Mouse (Mus musculus) MEL (cell line): ENCODE results near the gene Odf3. TPM values are rescaled to one million over a fixed set of nuclear protein-coding genes. Genes with fewer than 3 reads are reported as not detected.

Experiments used
- DNase-seq: peaks from one replicate; pipeline ENCODE4 v3.0.0; 2011; ENCODE audit warnings: low read depth, low spot score
- H3K27ac ChIP-seq: 2 replicates; pipeline ENCODE4 v1.5.1; 2012; ENCODE audit warnings: low read depth, mild to moderate bottlenecking, control low read depth, low read length, moderate library complexity; ENCODE audit not compliant: control insufficient read depth
- H3K27me3 ChIP-seq, 2 experiments: fragments of 150-350 bp in 1 of 2; sonication (generic) in 1 of 2; 2 replicates each; pipeline ENCODE4 v1.6.1; 2012; ENCODE audit warnings: low read length in 2 of 2, mild to moderate bottlenecking in 2 of 2, improper control_type of control experiment in 1 of 2, moderate library complexity in 1 of 2; ENCODE audit not compliant: insufficient read depth in 2 of 2, control insufficient read depth in 1 of 2
- H3K36me3 ChIP-seq, 2 experiments: 2 replicates each; pipeline ENCODE4 v1.6.1; 2012 to 2014; ENCODE audit warnings: low read length in 2 of 2, improper control_type of control experiment in 1 of 2, inconsistent platforms in 1 of 2, mild to moderate bottlenecking in 1 of 2; ENCODE audit not compliant: insufficient read depth in 2 of 2, control insufficient read depth in 1 of 2
- H3K4me1 ChIP-seq, 2 experiments: fragments of 150-350 bp in 1 of 2; sonication (generic) in 1 of 2; 2 replicates each; pipeline ENCODE4 v1.6.1; 2012; ENCODE audit warnings: low read length in 2 of 2, improper control_type of control experiment in 1 of 2, mild to moderate bottlenecking in 1 of 2; ENCODE audit not compliant: insufficient read depth in 2 of 2, control insufficient read depth in 1 of 2
- H3K4me3 ChIP-seq, 2 experiments: fragments of 150-350 bp in 1 of 2; sonication (generic) in 1 of 2; 2 replicates each; pipeline ENCODE4 v1.5.1; 2012; ENCODE audit warnings: low read depth in 2 of 2, low read length in 2 of 2, mild to moderate bottlenecking in 2 of 2, moderate library complexity in 2 of 2, control low read depth in 1 of 2, improper control_type of control experiment in 1 of 2; ENCODE audit not compliant: control insufficient read depth in 1 of 2, insufficient read depth in 1 of 2
- H3K79me2 ChIP-seq: 2 replicates; pipeline ENCODE4 v1.6.1; 2012; ENCODE audit warnings: mild to moderate bottlenecking, low read length, moderate library complexity; ENCODE audit not compliant: control insufficient read depth, poor library complexity, insufficient read depth
- H3K9ac ChIP-seq: 2 replicates; pipeline ENCODE4 v1.6.1; 2012; ENCODE audit warnings: low read depth, mild to moderate bottlenecking, control low read depth, low read length, moderate library complexity; ENCODE audit not compliant: control insufficient read depth, poor library complexity, severe bottlenecking
- H3K9me3 ChIP-seq: fragments of 150-350 bp; sonication (generic); replicated peaks from 2 replicates; pipeline ENCODE4 v1.6.1; 2012; ENCODE audit warnings: mild to moderate bottlenecking, low read length, improper control_type of control experiment, moderate library complexity; ENCODE audit not compliant: insufficient read depth
- CHD1 ChIP-seq: IDR thresholded peaks from 2 replicates; pipeline ENCODE4 v1.6.1; 2012; ENCODE audit warnings: low read depth, mild to moderate bottlenecking, inconsistent platforms, low read length, improper control_type of control experiment
- CTCF ChIP-seq, 3 experiments: IDR thresholded peaks in 2 of 3; conservative IDR thresholded peaks in 1 of 3; 2 replicates each; pipeline ENCODE4 v1.5.1; 2011 to 2012; ENCODE audit warnings: low read length in 3 of 3, low read depth in 2 of 3, mild to moderate bottlenecking in 2 of 3, improper control_type of control experiment in 1 of 3, inconsistent platforms in 1 of 3, mixed read lengths in 1 of 3, moderate library complexity in 1 of 3; ENCODE audit not compliant: control insufficient read depth in 1 of 3, insufficient read depth in 1 of 3, poor library complexity in 1 of 3, severe bottlenecking in 1 of 3
- ELF1 ChIP-seq: IDR thresholded peaks from 2 replicates; pipeline ENCODE4 v1.6.1; 2014; ENCODE audit warnings: low read depth, mild to moderate bottlenecking, inconsistent platforms, low read length, improper control_type of control experiment, moderate library complexity
- EP300 ChIP-seq, 2 experiments: IDR thresholded peaks; 2 replicates each; pipeline ENCODE4 v1.6.1; 2011; ENCODE audit warnings: improper control_type of control experiment in 2 of 2, low read length in 2 of 2, low read depth in 1 of 2, mild to moderate bottlenecking in 1 of 2
- GABPA ChIP-seq: IDR thresholded peaks from 2 replicates; pipeline ENCODE4 v1.6.1; 2012; ENCODE audit warnings: low read depth, mild to moderate bottlenecking, inconsistent platforms, low read length, improper control_type of control experiment, moderate library complexity
- HCFC1 ChIP-seq: IDR thresholded peaks from 2 replicates; pipeline ENCODE4 v1.6.1; 2012; ENCODE audit warnings: low read depth, mild to moderate bottlenecking, inconsistent platforms, low read length, improper control_type of control experiment, moderate library complexity
- JUND ChIP-seq: IDR thresholded peaks from 2 replicates; pipeline ENCODE4 v1.6.1; 2011; ENCODE audit warnings: low read depth, mild to moderate bottlenecking, improper control_type of control experiment, low read length
- KAT2A ChIP-seq: conservative IDR thresholded peaks from 2 replicates; pipeline ENCODE4 v1.6.1; 2012; ENCODE audit warnings: low read depth, low read length, improper control_type of control experiment, inconsistent platforms
- MAFK ChIP-seq: IDR thresholded peaks from 2 replicates; pipeline ENCODE4 v1.6.1; 2011; ENCODE audit warnings: low read depth, mild to moderate bottlenecking, low read length, improper control_type of control experiment, borderline replicate concordance
- MAX ChIP-seq: IDR thresholded peaks from 2 replicates; pipeline ENCODE4 v1.6.1; 2011; ENCODE audit warnings: low read length, improper control_type of control experiment
- NRF1 ChIP-seq: IDR thresholded peaks from 2 replicates; pipeline ENCODE4 v1.6.1; 2014; ENCODE audit warnings: low read depth, mild to moderate bottlenecking, inconsistent platforms, low read length, improper control_type of control experiment, moderate library complexity; ENCODE audit not compliant: poor library complexity, insufficient read depth, severe bottlenecking
- POLR2A ChIP-seq, 2 experiments: IDR thresholded peaks; 2 replicates each; pipeline ENCODE4 v1.6.1; 2011 to 2012; ENCODE audit warnings: low read length in 2 of 2, mild to moderate bottlenecking in 2 of 2, control low read depth in 1 of 2, improper control_type of control experiment in 1 of 2, low read depth in 1 of 2, moderate library complexity in 1 of 2; ENCODE audit not compliant: control insufficient read depth in 1 of 2, insufficient read depth in 1 of 2, poor library complexity in 1 of 2
- POLR2AphosphoS5 ChIP-seq: IDR thresholded peaks from 2 replicates; pipeline ENCODE4 v1.6.1; 2012; ENCODE audit warnings: low read depth, borderline replicate concordance, mild to moderate bottlenecking, inconsistent platforms, low read length, moderate library complexity, mixed read lengths
- RAD21 ChIP-seq: IDR thresholded peaks from 2 replicates; pipeline ENCODE4 v1.6.1; 2011; ENCODE audit warnings: mild to moderate bottlenecking, low read depth, low read length, improper control_type of control experiment
- RCOR1 ChIP-seq: IDR thresholded peaks from 2 replicates; pipeline ENCODE4 v1.6.1; 2012; ENCODE audit warnings: low read depth, mild to moderate bottlenecking, inconsistent platforms, low read length, improper control_type of control experiment
- SIN3A ChIP-seq: IDR thresholded peaks from 2 replicates; pipeline ENCODE4 v1.6.1; 2012; ENCODE audit warnings: low read length, improper control_type of control experiment, inconsistent platforms
- TBP ChIP-seq: IDR thresholded peaks from 2 replicates; pipeline ENCODE4 v1.8.0; 2011; ENCODE audit warnings: low read depth, low read length, improper control_type of control experiment
- UBTF ChIP-seq: IDR thresholded peaks from 2 replicates; pipeline ENCODE4 v1.6.1; 2012; ENCODE audit warnings: low read depth, mild to moderate bottlenecking, inconsistent platforms, low read length, improper control_type of control experiment, moderate library complexity, borderline replicate concordance; ENCODE audit not compliant: insufficient read depth
- ZC3H11A ChIP-seq: IDR thresholded peaks from 2 replicates; pipeline ENCODE4 v1.6.1; 2012; ENCODE audit warnings: low read depth, mild to moderate bottlenecking, inconsistent platforms, low read length, improper control_type of control experiment
- ZKSCAN1 ChIP-seq: IDR thresholded peaks from 2 replicates; pipeline ENCODE4 v1.6.1; 2012; ENCODE audit warnings: low read depth, mild to moderate bottlenecking, inconsistent platforms, low read length, improper control_type of control experiment, moderate library complexity
- polyA plus RNA-seq, 2 experiments: library from polyadenylated mRNA; stranded (reverse) in 1 of 2; unstranded in 1 of 2; fragments of >175 nt in 1 of 2; fragments of >200 nt in 1 of 2; gene quantifications; 2 replicates each; pipeline versions ENCODE4 v1.2.1 to v1.2.4; 2012; ENCODE audit warnings: low replicate concordance in 2 of 2, low read depth in 1 of 2; ENCODE audit not compliant: insufficient read length in 2 of 2, insufficient read depth in 1 of 2, missing spikeins in 1 of 2
- total RNA-seq: library from RNA; depleted of rRNA; stranded (reverse); fragments of 300-350 nt; gene quantifications from 2 replicates; pipeline ENCODE4 v1.2.3, GENCODE M21; 2012

The Odf3 gene
- total and polyA plus RNA-seq, 3 experiments, result not detected

DNA sequence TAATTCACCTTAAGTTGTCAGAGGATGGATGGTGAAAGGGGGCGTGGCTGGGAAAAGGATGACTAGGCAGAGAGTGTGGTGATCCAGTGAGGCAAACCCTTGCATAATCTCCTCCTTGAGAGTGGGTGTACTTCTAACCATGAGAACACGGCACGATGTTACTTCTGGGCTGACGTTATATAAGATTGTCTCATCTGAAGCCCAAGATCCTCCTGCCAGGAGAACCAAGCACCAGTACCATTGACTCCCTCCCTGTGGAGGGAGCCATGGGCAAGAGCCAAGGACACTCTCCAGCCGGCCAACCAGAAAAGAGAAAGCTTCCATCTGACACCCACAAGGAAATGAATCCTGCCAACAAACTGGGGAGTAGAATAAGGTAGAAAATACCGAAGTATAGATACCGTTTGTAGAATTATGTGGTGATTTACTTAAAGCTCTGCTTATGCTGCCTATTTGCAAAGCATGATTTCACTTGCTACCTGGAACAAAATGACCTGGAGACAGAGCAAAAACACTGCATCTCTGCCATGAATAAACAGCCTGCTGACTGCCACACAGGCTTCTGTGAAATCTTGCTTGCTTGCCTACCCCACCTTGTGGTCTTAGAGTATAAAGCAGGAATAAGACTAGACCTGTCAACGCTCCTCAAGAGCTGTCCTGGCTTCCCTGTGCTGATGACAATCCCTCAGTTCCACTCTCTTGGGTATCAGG is 19.3 kb upstream of the Odf3 start (continued):
- TF ChIP-seq JUND, result no peak
- TF ChIP-seq KAT2A, result no peak

DNA sequence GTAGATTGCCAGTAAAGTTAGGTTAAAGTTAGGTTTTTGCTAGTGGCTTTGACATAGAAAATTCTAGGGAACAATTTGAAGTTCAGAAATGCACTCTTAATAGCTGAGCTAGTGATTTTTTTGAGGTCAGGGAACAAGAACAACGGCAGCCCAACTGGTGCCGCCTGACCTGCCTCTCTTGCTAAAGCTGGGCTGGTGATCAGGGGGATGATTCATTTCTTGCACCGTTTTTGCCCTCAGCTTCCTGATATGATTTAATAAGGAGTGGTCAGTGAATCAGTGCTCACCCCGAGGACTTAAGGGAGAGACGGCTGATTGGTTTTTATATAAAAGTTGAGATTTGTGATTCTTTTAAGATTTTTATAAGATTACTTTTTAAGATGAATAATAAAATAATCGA is 16.2 kb upstream of the Odf3 start:
- no peaks in the 10 kb centered on the region for H3K9me3 ChIP-seq

DNA sequence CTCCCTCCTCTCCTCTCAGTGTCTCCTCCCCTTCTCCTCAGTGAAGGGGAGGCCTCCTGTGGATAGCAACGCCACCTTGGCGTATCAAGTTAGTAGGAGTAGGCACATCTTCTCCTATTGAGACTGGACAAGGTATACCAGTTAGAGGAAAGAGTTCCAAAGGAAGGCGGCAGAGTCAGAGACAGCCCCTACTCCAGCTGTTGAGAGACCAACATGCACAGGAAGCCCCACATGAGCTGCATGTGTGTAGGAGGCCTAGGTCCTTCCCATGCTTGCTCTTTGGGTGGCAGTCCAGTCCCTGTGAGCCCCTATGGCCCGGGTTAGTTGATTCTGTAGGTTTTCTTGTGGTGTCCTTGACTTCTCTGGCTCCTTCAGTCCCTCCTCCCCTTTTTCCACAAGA is 14.3 kb upstream of the Odf3 start:
- H3K36me3 ChIP-seq, result no peaks in the 10 kb centered on the region
- TF ChIP-seq NRF1, result no peak
- no peak for TF ChIP-seq RCOR1
- TF ChIP-seq HCFC1, result no peak
- no peak for TF ChIP-seq ZC3H11A
- TF ChIP-seq RAD21, result no peak
- no peak for TF ChIP-seq ELF1
- no peak for TF ChIP-seq POLR2AphosphoS5
- TF ChIP-seq EP300 (IDR thresholded peaks at IDR 0.05; ENCODE audit: low read depth in 1 of 2, low read length in 2 of 2), result no peak
- TF ChIP-seq MAFK, result no peak
- TF ChIP-seq UBTF, result no peak
- no peak for TF ChIP-seq MAX
- no peak for TF ChIP-seq POLR2A (IDR thresholded peaks at IDR 0.05; ENCODE audit: control insufficient read depth in 1 of 2, insufficient read depth in 1 of 2, low read depth in 1 of 2, low read length in 2 of 2, poor library complexity in 1 of 2)
- no peak for TF ChIP-seq CHD1
- no peak for TF ChIP-seq ZKSCAN1
- TF ChIP-seq SIN3A, result no peak
- TF ChIP-seq GABPA, result no peak
- H3K27ac ChIP-seq, result no peak overlapping the region
- H3K9me3 ChIP-seq, result no peaks in the 10 kb centered on the region
- DNase-seq, result no peak
- H3K79me2 ChIP-seq, result no peaks in the 10 kb centered on the region
- no peak overlapping the region for H3K9ac ChIP-seq
- no peak overlapping the region for H3K4me3 ChIP-seq
- H3K27me3 ChIP-seq, result peaks cover 6 to 13% of the 10 kb centered on the region in 2 experiments
- H3K4me1 ChIP-seq, result peaks cover 2 to 3% of the 10 kb centered on the region in 2 experiments; a peak in 1 of 4 replicates

More for the DNA sequence above, 16.2 kb upstream of the Odf3 start:
- Histone ChIP-seq H3K79me2 (no peaks in the 10 kb centered on the region), H3K27me3 (peaks cover 6 to 13% of the 10 kb centered on the region in 2 experiments), H3K4me3 (no peak overlapping the region), H3K27ac (no peak overlapping the region), H3K36me3 (no peaks in the 10 kb centered on the region), H3K9ac (no peak overlapping the region), H3K4me1 (no peaks in the 10 kb centered on the region)
- DNase-seq, result no peak
- no peak for TF ChIP-seq ELF1
- TF ChIP-seq JUND, result no peak
- TF ChIP-seq MAX, result no peak
- TF ChIP-seq TBP, result no peak
- no peak for TF ChIP-seq CTCF (IDR thresholded peaks at IDR 0.05 in 2 of 3, conservative IDR thresholded peaks at IDR 0.05 in 1 of 3; ENCODE audit: control insufficient read depth in 1 of 3, insufficient read depth in 1 of 3, low read depth in 2 of 3, low read length in 3 of 3, poor library complexity in 1 of 3, severe bottlenecking in 1 of 3)
